Mouse (Mus musculus): ENCODE measurements around the gene Dgke. TPM values are rescaled to one million over a fixed set of nuclear protein-coding genes. Genes with fewer than 3 reads are reported as not detected.

Dgke gene
- polyA plus RNA-seq, 1 experiment from 2014 or later = 16.3 TPM

GRCm38 (mm10) chr11:88996427-88996826 is 70.2 kb downstream of the Dgke start:
- Histone ChIP-seq H3K4me2 (replicated peaks) (no peak overlapping the region), H3K4me3 (replicated peaks; ENCODE audit: low read length) (no peak overlapping the region), H3K4me1 (replicated peaks; ENCODE audit: control insufficient read depth, insufficient read depth, low read length) (no peaks in the 10 kb centered on the region), H3K27me3 (ENCODE audit: control insufficient read depth, insufficient read depth, low read length) (peaks cover 23% of the 10 kb centered on the region), H3K36me3 (replicated peaks; ENCODE audit: control insufficient read depth, insufficient read depth) (peaks cover 5% of the 10 kb centered on the region; the same call in 1 of the 2 replicates), H3K9me3 (ENCODE audit: control insufficient read depth, low read length) (no peaks in the 10 kb centered on the region), H3K27ac (no peak overlapping the region), H3K9ac (no peak overlapping the region)
- DNase-seq (ENCODE audit: low spot score) (no peak), ATAC-seq (ENCODE audit: low FRiP score) (no peak)
- WGBS = 73% methylated on average over 7 of the region's 7 CpGs

- no peaks in the 10 kb centered on the region for H3K9me3 ChIP-seq (ENCODE audit: control insufficient read depth, low read length)
- 94% methylated on average over 2 of the region's 2 CpGs for WGBS
- H3K4me1 ChIP-seq (replicated peaks; ENCODE audit: control insufficient read depth, insufficient read depth, low read length) = no peaks in the 10 kb centered on the region
- no peak overlapping the region for H3K4me3 ChIP-seq (replicated peaks; ENCODE audit: low read length)
- peaks cover 12% of the 10 kb centered on the region for H3K36me3 ChIP-seq (replicated peaks; ENCODE audit: control insufficient read depth, insufficient read depth)
- no peak overlapping the region for H3K9ac ChIP-seq
- ATAC-seq (ENCODE audit: low FRiP score) (no peak), DNase-seq (ENCODE audit: low spot score) (no peak)
- H3K27me3 ChIP-seq (ENCODE audit: control insufficient read depth, insufficient read depth, low read length) = peaks cover 23% of the 10 kb centered on the region
- H3K4me2 ChIP-seq (replicated peaks) = no peak overlapping the region
- H3K27ac ChIP-seq = 0 out of 2 replicates have a peak overlapping the region, but pooled peaks have one; percentile 33
These were observed 71.0 kb downstream of the Dgke start for GRCm38 (mm10) chr11:88995616-88996015.

GRCm38 (mm10) chr11:88994492-88994891 is 72.2 kb downstream of the Dgke start:
- WGBS = 91% methylated on average over 7 of the region's 7 CpGs
- Histone ChIP-seq H3K36me3 (replicated peaks; ENCODE audit: control insufficient read depth, insufficient read depth) (peaks cover 19% of the 10 kb centered on the region), H3K4me2 (replicated peaks) (no peak overlapping the region), H3K4me3 (replicated peaks; ENCODE audit: low read length) (no peak overlapping the region), H3K4me1 (replicated peaks; ENCODE audit: control insufficient read depth, insufficient read depth, low read length) (no peaks in the 10 kb centered on the region), H3K9me3 (ENCODE audit: control insufficient read depth, low read length) (no peaks in the 10 kb centered on the region), H3K27me3 (ENCODE audit: control insufficient read depth, insufficient read depth, low read length) (peaks cover 12% of the 10 kb centered on the region), H3K9ac (no peak overlapping the region), H3K27ac (no peak overlapping the region)
- DNase-seq (ENCODE audit: low spot score) (no peak), ATAC-seq (ENCODE audit: low FRiP score) (no peak)

- H3K4me3 ChIP-seq (replicated peaks; ENCODE audit: low read length) = no peak overlapping the region
- peaks cover 23% of the 10 kb centered on the region for H3K36me3 ChIP-seq (replicated peaks; ENCODE audit: control insufficient read depth, insufficient read depth)
- H3K4me2 ChIP-seq (replicated peaks) = no peak overlapping the region
- DNase-seq (ENCODE audit: low spot score) (peak; percentile 49), ATAC-seq (ENCODE audit: low FRiP score) (no peak)
- 14% methylated on average over 5 of the region's 5 CpGs for WGBS
- no peak overlapping the region for H3K9ac ChIP-seq
- H3K27me3 ChIP-seq (ENCODE audit: control insufficient read depth, insufficient read depth, low read length) = peaks cover 4% of the 10 kb centered on the region; the same call in 1 of the 2 replicates
- H3K27ac ChIP-seq = no peak overlapping the region
- H3K9me3 ChIP-seq (ENCODE audit: control insufficient read depth, low read length) = no peaks in the 10 kb centered on the region
- no peaks in the 10 kb centered on the region for H3K4me1 ChIP-seq (replicated peaks; ENCODE audit: control insufficient read depth, insufficient read depth, low read length)
These were observed 73.0 kb downstream of the Dgke start for GRCm38 (mm10) chr11:88993625-88994024.

GRCm38 (mm10) chr11:88993186-88993585 is 73.5 kb downstream of the Dgke start:
- 51% methylated on average over 7 of the region's 7 CpGs for WGBS
- no peaks in the 10 kb centered on the region for H3K4me1 ChIP-seq (replicated peaks; ENCODE audit: control insufficient read depth, insufficient read depth, low read length)
- H3K4me2 ChIP-seq (replicated peaks) = no peak overlapping the region
- ATAC-seq (ENCODE audit: low FRiP score) (no peak), DNase-seq (ENCODE audit: low spot score) (no peak)
- no peak overlapping the region for H3K9ac ChIP-seq
- H3K27me3 ChIP-seq (ENCODE audit: control insufficient read depth, insufficient read depth, low read length) = peaks cover 2% of the 10 kb centered on the region; the same call in 1 of the 2 replicates
- peaks cover 26% of the 10 kb centered on the region for H3K36me3 ChIP-seq (replicated peaks; ENCODE audit: control insufficient read depth, insufficient read depth)
- H3K27ac ChIP-seq = no peak overlapping the region
- H3K4me3 ChIP-seq (replicated peaks; ENCODE audit: low read length) = no peak overlapping the region
- no peaks in the 10 kb centered on the region for H3K9me3 ChIP-seq (ENCODE audit: control insufficient read depth, low read length)

- Histone ChIP-seq H3K4me2 (replicated peaks) (no peak overlapping the region), H3K4me1 (replicated peaks; ENCODE audit: control insufficient read depth, insufficient read depth, low read length) (no peaks in the 10 kb centered on the region), H3K36me3 (replicated peaks; ENCODE audit: control insufficient read depth, insufficient read depth) (peaks cover 60% of the 10 kb centered on the region), H3K27ac (no peak overlapping the region), H3K4me3 (replicated peaks; ENCODE audit: low read length) (no peak overlapping the region), H3K9ac (no peak overlapping the region), H3K9me3 (ENCODE audit: control insufficient read depth, low read length) (no peaks in the 10 kb centered on the region), H3K27me3 (ENCODE audit: control insufficient read depth, insufficient read depth, low read length) (no peaks in the 10 kb centered on the region)
- DNase-seq (ENCODE audit: low spot score) = no peak
- 70% methylated on average over 5 of the region's 5 CpGs for WGBS
- no peak for ATAC-seq (ENCODE audit: low FRiP score)
These were observed 77.1 kb downstream of the Dgke start for GRCm38 (mm10) chr11:88989530-88989929.

- Histone ChIP-seq H3K4me1 (replicated peaks; ENCODE audit: control insufficient read depth, insufficient read depth, low read length) (no peaks in the 10 kb centered on the region), H3K4me3 (replicated peaks; ENCODE audit: low read length) (no peak overlapping the region), H3K9me3 (ENCODE audit: control insufficient read depth, low read length) (no peaks in the 10 kb centered on the region), H3K27ac (no peak overlapping the region), H3K27me3 (ENCODE audit: control insufficient read depth, insufficient read depth, low read length) (no peaks in the 10 kb centered on the region), H3K9ac (no peak overlapping the region), H3K4me2 (replicated peaks) (no peak overlapping the region), H3K36me3 (replicated peaks; ENCODE audit: control insufficient read depth, insufficient read depth) (peaks cover 66% of the 10 kb centered on the region)
- WGBS = 75% methylated on average over 5 of the region's 5 CpGs
- no peak for DNase-seq (ENCODE audit: low spot score)
- no peak for ATAC-seq (ENCODE audit: low FRiP score)
These were observed 77.7 kb downstream of the Dgke start for GRCm38 (mm10) chr11:88988956-88989355.

GRCm38 (mm10) chr11:88986616-88987015 is 80.0 kb downstream of the Dgke start:
- H3K4me1 ChIP-seq (replicated peaks; ENCODE audit: control insufficient read depth, insufficient read depth, low read length) = no peaks in the 10 kb centered on the region
- 86% methylated on average over 10 of the region's 10 CpGs for WGBS
- no peaks in the 10 kb centered on the region for H3K27me3 ChIP-seq (ENCODE audit: control insufficient read depth, insufficient read depth, low read length)
- DNase-seq (ENCODE audit: low spot score) (no peak), ATAC-seq (ENCODE audit: low FRiP score) (no peak)
- no peak overlapping the region for H3K9ac ChIP-seq
- peaks cover 84% of the 10 kb centered on the region for H3K36me3 ChIP-seq (replicated peaks; ENCODE audit: control insufficient read depth, insufficient read depth)
- H3K9me3 ChIP-seq (ENCODE audit: control insufficient read depth, low read length) = no peaks in the 10 kb centered on the region
- no peak overlapping the region for H3K4me2 ChIP-seq (replicated peaks)
- no peak overlapping the region for H3K27ac ChIP-seq
- H3K4me3 ChIP-seq (replicated peaks; ENCODE audit: low read length) = no peak overlapping the region
